Mouse (Mus musculus) liver, embryonic 16.5 days (tissue): Measurements from ENCODE around the gene Gm10192. TPM values are rescaled to one million over a fixed set of nuclear protein-coding genes. Genes with fewer than 3 reads are reported as not detected.
"Not testable (repeated sequence)": the region's sequence is repeated elsewhere in the genome, so short reads cannot be mapped to it uniquely, and the experiment has no call there.

Source experiments
- ATAC-seq: fragments of 200-750 bp; cut with Nextera tagmentation; 2 replicates; pipeline ENCODE4 v1.8.0; 2017; ENCODE audit warnings: low read depth, mild to moderate bottlenecking, moderate number of reproducible peaks, moderate library complexity
- H3K27ac ChIP-seq: fragments of 300-500 bp; sonication (generic); 2 replicates; pipeline ENCODE4 v1.5.1; 2014; ENCODE audit warnings: mild to moderate bottlenecking, low read length
- H3K27me3 ChIP-seq: fragments of 300-500 bp; sonication (generic); 2 replicates; pipeline ENCODE4 v1.6.1; 2014; ENCODE audit warnings: low read depth, low read length, mixed read lengths; ENCODE audit not compliant: control insufficient read depth, insufficient read depth
- H3K36me3 ChIP-seq: fragments of 300-500 bp; sonication (generic); 2 replicates; pipeline ENCODE4 v1.6.1; 2014; ENCODE audit warnings: mild to moderate bottlenecking; ENCODE audit not compliant: control insufficient read depth, insufficient read depth
- H3K4me1 ChIP-seq: fragments of 300-500 bp; sonication (generic); 2 replicates; pipeline ENCODE4 v1.6.1; 2014; ENCODE audit warnings: low read depth, low read length, mixed read lengths; ENCODE audit not compliant: control insufficient read depth
- H3K4me2 ChIP-seq: fragments of 300-500 bp; sonication (generic); 2 replicates; pipeline ENCODE4 v1.6.1; 2014; ENCODE audit warnings: low read depth, low read length, mixed read lengths
- H3K4me3 ChIP-seq: fragments of 300-500 bp; sonication (generic); 2 replicates; pipeline ENCODE4 v1.5.1; 2014; ENCODE audit warnings: low read depth, mild to moderate bottlenecking, low read length
- H3K9ac ChIP-seq: fragments of 300-500 bp; sonication (generic); 2 replicates; pipeline ENCODE4 v1.6.1; 2014; ENCODE audit warnings: low read depth, low read length
- H3K9me3 ChIP-seq: fragments of 300-500 bp; sonication (generic); replicated peaks from 2 replicates; pipeline ENCODE4 v1.6.1; 2016; ENCODE audit warnings: low read length; ENCODE audit not compliant: control insufficient read depth
- WGBS: fragments of 180-500 bp; shearing (Covaris S2); extraction: QIAGEN DNeasy Blood & Tissue Kit; methylation state at CpG from one replicate; pipeline ENCODE4 v1.1.7; 2014; ENCODE audit not compliant: insufficient replicate concordance; 5-methylcytosine and 5-hydroxymethylcytosine counted together
- polyA plus RNA-seq: library from polyadenylated mRNA; unstranded; fragments of >200 nt; fragmentation: Nextera tagmentation; extraction: Ambion mirVana; gene quantifications from 2 replicates; pipeline ENCODE4 v1.2.1, GENCODE M21; 2015

Gene Gm10192
- not detected in 2 replicates for polyA plus RNA-seq

GRCm38 (mm10) chr4:97183066-97183465 lies at the start of gene Gm10192:
Gene Gm10192 (minus strand): TSS chr4:97183166.
- not testable (repeated sequence) for H3K4me1 ChIP-seq, H3K4me3 ChIP-seq, H3K4me2 ChIP-seq, H3K36me3 ChIP-seq, H3K9ac ChIP-seq, H3K9me3 ChIP-seq, ATAC-seq, H3K27me3 ChIP-seq, H3K27ac ChIP-seq

DNA sequence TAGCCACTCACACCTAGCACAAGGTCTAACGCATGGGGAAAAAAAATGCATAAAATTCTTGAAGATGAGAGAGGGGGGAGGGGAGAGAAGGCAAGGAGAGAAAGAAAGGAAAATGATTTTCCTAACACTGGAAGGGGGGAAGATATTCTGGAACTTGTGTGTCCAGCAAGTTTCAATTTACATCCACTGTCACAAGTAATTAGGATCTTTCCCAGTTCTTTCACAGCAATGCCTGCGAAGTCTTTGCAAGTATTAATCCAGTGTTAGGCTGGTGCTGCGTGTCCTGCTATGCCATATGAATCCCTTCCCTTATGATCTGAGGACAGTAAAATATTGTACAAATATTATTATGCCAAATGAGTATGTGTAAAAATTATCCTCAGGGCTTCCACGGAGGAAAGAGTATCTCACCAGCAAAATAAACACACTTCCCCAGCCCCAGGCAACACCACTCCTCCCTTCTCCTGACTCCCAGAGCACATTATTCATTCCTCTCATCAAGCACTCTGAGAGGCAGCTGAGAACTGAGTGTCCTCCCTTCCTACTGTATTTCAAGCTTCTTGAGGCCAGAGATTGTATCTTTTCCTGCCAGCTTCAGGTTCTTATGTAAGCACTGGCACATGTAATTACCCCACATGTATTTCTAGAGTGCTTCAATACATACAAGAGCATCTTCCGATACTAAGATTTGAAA lies 47.6 kb upstream of the Gm10192 start:
- no peaks in the 10 kb centered on the region for H3K4me1 ChIP-seq
- H3K27me3 ChIP-seq: no peaks in the 10 kb centered on the region
- H3K9ac ChIP-seq: no peak overlapping the region
- H3K4me3 ChIP-seq: no peak overlapping the region
- H3K9me3 ChIP-seq: no peaks in the 10 kb centered on the region
- H3K27ac ChIP-seq: no peak overlapping the region
- no peaks in the 10 kb centered on the region for H3K36me3 ChIP-seq
- ATAC-seq: no peak
- WGBS: 55% methylated on average over 5 of the region's 5 CpGs
- H3K4me2 ChIP-seq: no peak overlapping the region

DNA sequence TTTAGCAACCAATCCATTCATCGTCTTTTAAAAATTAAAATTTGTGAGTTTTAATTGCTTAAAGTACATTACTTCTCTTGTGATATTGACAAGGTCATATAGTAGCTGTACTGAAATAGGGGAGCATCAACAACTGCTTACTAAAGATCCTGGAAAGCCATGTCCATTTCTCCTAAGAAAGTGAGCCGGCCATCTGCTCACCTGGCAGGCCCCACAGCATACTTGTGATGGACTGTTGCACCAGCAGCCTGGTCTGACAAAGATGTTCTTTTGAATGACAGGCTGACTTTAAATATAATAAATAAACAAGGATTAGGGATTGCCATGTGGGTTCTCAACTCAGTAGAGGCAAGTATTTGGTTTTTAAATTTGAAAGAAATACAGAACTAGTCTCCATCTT lies 36.7 kb upstream of the Gm10192 start:
- no peaks in the 10 kb centered on the region for H3K9me3 ChIP-seq
- no peaks in the 10 kb centered on the region for H3K4me1 ChIP-seq
- H3K4me3 ChIP-seq: no peak overlapping the region
- no peaks in the 10 kb centered on the region for H3K36me3 ChIP-seq
- ATAC-seq: no peak
- no peak overlapping the region for H3K4me2 ChIP-seq
- no peaks in the 10 kb centered on the region for H3K27me3 ChIP-seq
- no peak overlapping the region for H3K9ac ChIP-seq
- 72% methylated on average over 2 of the region's 2 CpGs for WGBS
- no peak overlapping the region for H3K27ac ChIP-seq

DNA sequence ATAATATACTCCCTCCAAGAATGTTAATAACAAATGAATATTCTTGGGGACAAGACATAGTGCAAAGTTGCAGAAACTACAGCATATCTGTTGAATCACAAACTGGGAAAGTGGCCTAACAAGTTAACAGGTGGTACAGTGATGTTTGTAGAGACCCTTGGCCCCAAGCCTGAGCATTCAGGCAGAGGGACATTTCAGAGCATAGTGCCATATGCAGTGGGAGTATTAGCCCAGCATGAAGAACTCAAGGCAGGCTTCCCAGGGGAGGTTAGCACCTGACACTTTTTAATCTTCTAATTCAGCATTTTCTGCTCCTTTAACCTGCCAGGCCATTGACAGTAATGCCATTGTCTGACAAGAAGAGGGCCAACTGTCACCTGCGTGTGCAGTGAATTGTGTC lies 34.9 kb upstream of the Gm10192 start:
- H3K9me3 ChIP-seq: no peaks in the 10 kb centered on the region
- no peaks in the 10 kb centered on the region for H3K4me1 ChIP-seq
- no peak overlapping the region for H3K4me2 ChIP-seq
- no peak overlapping the region for H3K4me3 ChIP-seq
- H3K36me3 ChIP-seq: no peaks in the 10 kb centered on the region
- no peak for ATAC-seq
- H3K27ac ChIP-seq: no peak overlapping the region
- no peaks in the 10 kb centered on the region for H3K27me3 ChIP-seq
- H3K9ac ChIP-seq: no peak overlapping the region
- WGBS: 67% methylated on average over 1 of the region's 1 CpGs

DNA sequence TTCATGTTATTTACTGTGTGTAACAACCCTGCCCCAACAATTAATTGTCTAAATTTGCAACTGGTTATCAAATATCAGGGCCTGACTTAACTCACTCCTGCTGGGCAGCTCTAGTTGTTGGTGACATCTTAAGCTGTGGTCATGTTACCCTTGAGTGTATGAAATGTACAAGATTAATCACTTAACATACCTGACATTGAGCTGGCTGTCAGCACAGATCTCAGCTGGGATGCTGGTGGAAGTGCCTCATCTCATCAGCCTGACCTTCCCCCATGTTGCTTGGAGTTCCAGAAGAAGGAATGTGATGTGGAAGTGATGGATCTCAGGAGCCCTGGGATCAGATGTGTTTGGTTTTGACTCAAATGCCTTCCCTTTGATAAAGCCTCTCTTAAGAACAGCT lies 29.5 kb upstream of the Gm10192 start:
- no peaks in the 10 kb centered on the region for H3K36me3 ChIP-seq
- H3K9ac ChIP-seq: no peak overlapping the region
- no peaks in the 10 kb centered on the region for H3K4me1 ChIP-seq
- no peaks in the 10 kb centered on the region for H3K27me3 ChIP-seq
- H3K4me3 ChIP-seq: no peak overlapping the region
- no peak overlapping the region for H3K27ac ChIP-seq
- no peaks in the 10 kb centered on the region for H3K9me3 ChIP-seq
- H3K4me2 ChIP-seq: no peak overlapping the region
- no peak for ATAC-seq

DNA sequence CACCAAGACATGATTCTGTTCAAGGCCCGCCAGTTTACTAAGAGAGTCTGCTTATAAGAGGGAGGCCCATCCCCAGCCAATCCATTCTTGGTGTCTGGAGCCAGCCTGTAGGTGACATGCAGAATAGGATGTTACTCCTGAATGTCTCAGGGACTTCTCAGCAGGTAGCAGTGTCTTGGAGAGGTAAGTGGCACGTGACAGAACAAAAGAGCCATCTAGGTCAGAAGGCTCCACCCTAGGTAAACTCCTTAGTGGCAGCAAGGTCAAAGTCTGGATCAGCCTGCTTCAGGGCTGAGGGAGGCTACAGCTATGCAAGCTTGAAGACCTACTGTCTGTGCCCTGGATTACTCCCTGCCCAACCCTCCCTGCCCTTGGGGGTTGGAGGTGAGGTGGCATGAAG lies 20.0 kb upstream of the Gm10192 start:
- not testable (repeated sequence) for H3K9me3 ChIP-seq, H3K36me3 ChIP-seq, H3K4me1 ChIP-seq, H3K4me3 ChIP-seq, H3K4me2 ChIP-seq, H3K27me3 ChIP-seq, H3K27ac ChIP-seq, ATAC-seq, H3K9ac ChIP-seq
- 26% methylated on average over 2 of the region's 2 CpGs for WGBS

- Histone ChIP-seq H3K4me3 (no peak overlapping the region), H3K4me2 (no peak overlapping the region), H3K9ac (no peak overlapping the region), H3K4me1 (no peaks in the 10 kb centered on the region), H3K27me3 (no peaks in the 10 kb centered on the region), H3K27ac (no peak overlapping the region), H3K9me3 (no peaks in the 10 kb centered on the region), H3K36me3 (no peaks in the 10 kb centered on the region)
- WGBS: 59% methylated on average over 4 of the region's 4 CpGs
- ATAC-seq: no peak
Measured at GRCm38 (mm10) chr4:97193176-97193575, 10.2 kb upstream of the Gm10192 start.

GRCm38 (mm10) chr4:97192601-97193000 lies 9.6 kb upstream of the Gm10192 start:
- Histone ChIP-seq H3K4me2 (no peak overlapping the region), H3K4me1 (no peaks in the 10 kb centered on the region), H3K9me3 (no peaks in the 10 kb centered on the region), H3K27me3 (no peaks in the 10 kb centered on the region), H3K36me3 (no peaks in the 10 kb centered on the region), H3K4me3 (no peak overlapping the region), H3K9ac (no peak overlapping the region), H3K27ac (no peak overlapping the region)
- WGBS: 65% methylated on average over 2 of the region's 2 CpGs
- ATAC-seq: no peak

GRCm38 (mm10) chr4:97180396-97180795 lies 2.6 kb downstream of the Gm10192 start:
- H3K4me3 ChIP-seq: no peak overlapping the region
- H3K4me2 ChIP-seq: no peak overlapping the region
- H3K27ac ChIP-seq: no peak overlapping the region
- no peaks in the 10 kb centered on the region for H3K9me3 ChIP-seq
- H3K9ac ChIP-seq: no peak overlapping the region
- ATAC-seq: no peak
- WGBS: 59% methylated on average over 2 of the region's 2 CpGs
- no peaks in the 10 kb centered on the region for H3K27me3 ChIP-seq
- no peaks in the 10 kb centered on the region for H3K4me1 ChIP-seq
- no peaks in the 10 kb centered on the region for H3K36me3 ChIP-seq
